Mouse (Mus musculus): ENCODE measurements around the gene Glod5. TPM values are rescaled to one million over a fixed set of nuclear protein-coding genes. Genes with fewer than 3 reads are reported as not detected.

Gene Glod5
- total RNA-seq, 4 experiments from 2014 or later, result 0.63 to 1.2 (median 1.1) TPM; not detected in 1

- no peak for DNase-seq (ENCODE audit: low spot score in 2 of 2)
Observed at GRCm38 (mm10) chrX:7968226-7968625, 50.1 kb downstream of the Glod5 start.

GRCm38 (mm10) chrX:7967596-7968201 is 50.6 kb downstream of the Glod5 start:
- DNase-seq (ENCODE audit: low spot score in 2 of 2), result no peak

GRCm38 (mm10) chrX:7966161-7966560 is 52.1 kb downstream of the Glod5 start:
- no peak for DNase-seq (ENCODE audit: low spot score in 2 of 2)

GRCm38 (mm10) chrX:7963829-7964626 is 54.3 kb downstream of the Glod5 start:
- DNase-seq (ENCODE audit: low spot score in 2 of 2), result no peak

- no peak for DNase-seq (ENCODE audit: low spot score in 2 of 2)
Observed at GRCm38 (mm10) chrX:7958868-7959267, 59.4 kb downstream of the Glod5 start.

Other genes starting within 250 kb of the Glod5 start
- 100 to 1,000 TPM; 106 to 111 (median 107) TPM for gene Gripap1, start 228.7 kb downstream of the Glod5 start, total RNA-seq (2022)
- gene Kcnd1, start 196.2 kb downstream of the Glod5 start, total RNA-seq (2022), result 10 to 100 TPM in 3 of 4 experiments, 1 to 10 TPM in 1; 7.6 to 10.9 (median 10.4) TPM
- gene Otud5, start 177.1 kb downstream of the Glod5 start, total RNA-seq (2022), result 10 to 100 TPM; 76.2 to 84.7 (median 78.7) TPM
- gene Pim2, start 140.2 kb downstream of the Glod5 start, total RNA-seq (2022), result 10 to 100 TPM; 45.5 to 49.9 (median 46.2) TPM
- gene Slc35a2, start 134.5 kb downstream of the Glod5 start, total RNA-seq (2022), result 10 to 100 TPM; 28.2 to 47.5 (median 42.3) TPM
- 10 to 100 TPM; 79.2 to 89.9 (median 84.2) TPM for gene Pqbp1, start 119.2 kb downstream of the Glod5 start, total RNA-seq (2022)
- 10 to 100 TPM; 22.9 to 33.3 (median 29.3) TPM for gene Timm17b, start 119.1 kb downstream of the Glod5 start, total RNA-seq (2022)
- gene Gm10491, start 110.7 kb downstream of the Glod5 start, total RNA-seq (2022), result not detected
- gene Gm10490, start 109.0 kb downstream of the Glod5 start, total RNA-seq (2022), result 1 to 10 TPM in 1 of 4 experiments, not detected in 3; 1.4 TPM
- gene Pcsk1n, start 98.7 kb downstream of the Glod5 start, total RNA-seq (2022), result 100 to 1,000 TPM; 412 to 461 (median 441) TPM
- gene Eras, start 89.9 kb downstream of the Glod5 start, total RNA-seq (2022), result not detected
- 10 to 100 TPM; 45.1 to 52.4 (median 46.9) TPM for gene Hdac6, start 70.6 kb downstream of the Glod5 start, total RNA-seq (2022)
- not detected for gene Gata1, start 40.4 kb downstream of the Glod5 start, total RNA-seq (2022)
- 10 to 100 TPM; 24.7 to 27.5 (median 26.6) TPM for gene Suv39h1, start 56.3 kb upstream of the Glod5 start, total RNA-seq (2022)
- gene Was, start 72.0 kb upstream of the Glod5 start, total RNA-seq (2022), result 1 to 10 TPM in 3 of 4 experiments, under 1 TPM in 1; 0.82 to 3.6 (median 2.0) TPM
- 100 to 1,000 TPM; 176 to 202 (median 193) TPM for gene Wdr13, start 114.4 kb upstream of the Glod5 start, total RNA-seq (2022)
- 100 to 1,000 TPM; 134 to 198 (median 155) TPM for gene Rbm3, start 127.4 kb upstream of the Glod5 start, total RNA-seq (2022)
- gene Tbc1d25, start 157.7 kb upstream of the Glod5 start, total RNA-seq (2022), result 10 to 100 TPM; 12.7 to 15.0 (median 14.8) TPM
- gene Ebp, start 175.0 kb upstream of the Glod5 start, total RNA-seq (2022), result 10 to 100 TPM; 27.4 to 35.9 (median 33.1) TPM
- 10 to 100 TPM; 66.0 to 71.8 (median 70.8) TPM for gene Porcn, start 188.0 kb upstream of the Glod5 start, total RNA-seq (2022)
- gene Ftsj1, start 233.9 kb upstream of the Glod5 start, total RNA-seq (2022), result 10 to 100 TPM; 21.8 to 24.3 (median 23.1) TPM